Mouse (Mus musculus): Measurements from ENCODE around the gene Slc22a18. TPM values are rescaled to one million over a fixed set of nuclear protein-coding genes. Genes with fewer than 3 reads are reported as not detected.
A peak's percentile ranks its signal among the peaks of the same experiment; 100 is the strongest.
"Not testable (repeated sequence)": the region's sequence is repeated elsewhere in the genome, so short reads cannot be mapped to it uniquely, and the experiment has no call there.

The Slc22a18 gene
- polyA plus RNA-seq, 1 experiment, result 0.12 TPM

DNA sequence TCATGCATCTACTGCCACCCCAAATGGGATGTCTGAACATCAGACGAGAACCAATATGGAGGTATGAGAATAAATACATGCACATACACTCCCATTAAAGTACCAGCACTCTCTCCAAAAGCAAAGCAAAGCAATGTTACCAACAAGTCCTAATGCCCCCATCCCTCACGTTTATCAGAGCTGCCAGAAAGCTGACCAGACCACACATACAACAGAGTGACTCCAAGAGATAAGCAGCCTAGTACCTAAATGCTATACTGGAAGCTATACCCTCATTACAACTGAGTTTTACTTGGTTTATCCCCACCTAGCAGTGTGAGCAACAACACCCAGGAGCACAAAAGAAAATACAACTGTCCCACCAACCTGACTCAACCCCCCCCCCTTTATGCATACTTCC, 59.7 kb downstream of the Slc22a18 start:
- peaks cover 53% of the 10 kb centered on the region for H3K36me3 ChIP-seq (ENCODE audit: control insufficient read depth, insufficient read depth)
- no peaks in the 10 kb centered on the region for H3K27me3 ChIP-seq (ENCODE audit: control insufficient read depth, insufficient read depth, insufficient read length)
- H3ac ChIP-seq (ENCODE audit: control insufficient read depth, insufficient read length), result no peak overlapping the region
- H3K4me2 ChIP-seq (ENCODE audit: low read depth), result no peak overlapping the region
- no peak for TF ChIP-seq MAX (IDR thresholded peaks at IDR 0.05; ENCODE audit: low read depth)
- TF ChIP-seq MYOD1 (IDR thresholded peaks at IDR 0.05; ENCODE audit: control insufficient read depth in 1 of 3, insufficient read length in 2 of 3, low read depth in 2 of 3), result no peak
- peaks cover 13% of the 10 kb centered on the region for H3K79me2 ChIP-seq (ENCODE audit: control insufficient read depth, insufficient read depth)
- no peak overlapping the region for H3K4me3 ChIP-seq

DNA sequence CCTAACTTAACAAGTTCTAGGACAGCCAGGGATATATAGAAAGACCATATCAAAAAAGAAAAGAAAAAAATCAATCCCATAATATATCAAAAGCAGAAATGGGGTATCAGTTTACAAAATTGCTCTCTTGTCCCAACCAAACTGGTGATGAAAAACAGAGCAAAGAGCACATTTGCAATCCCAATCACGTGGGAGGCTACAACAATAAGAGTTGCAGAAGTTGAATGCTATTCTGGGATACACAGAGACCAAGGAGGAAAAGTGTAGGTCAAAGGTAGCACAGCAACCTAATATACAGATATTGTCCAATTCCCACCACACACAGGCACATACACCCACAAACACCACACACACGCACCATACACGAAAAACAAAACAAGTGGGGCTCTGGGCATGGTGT, 62.7 kb downstream of the Slc22a18 start:
- no peak for TF ChIP-seq REST (IDR thresholded peaks at IDR 0.05; ENCODE audit: insufficient read depth, insufficient read length)
- Histone ChIP-seq H3K27me3 (ENCODE audit: control insufficient read depth, insufficient read depth, insufficient read length) (no peaks in the 10 kb centered on the region), H3K79me2 (ENCODE audit: control insufficient read depth, insufficient read depth) (peaks cover 32% of the 10 kb centered on the region), H3K36me3 (ENCODE audit: control insufficient read depth, insufficient read depth) (peaks cover 44% of the 10 kb centered on the region), H3K4me3 (no peak overlapping the region), H3ac (ENCODE audit: control insufficient read depth, insufficient read length) (no peak overlapping the region), H3K4me2 (ENCODE audit: low read depth) (no peak overlapping the region)

DNA sequence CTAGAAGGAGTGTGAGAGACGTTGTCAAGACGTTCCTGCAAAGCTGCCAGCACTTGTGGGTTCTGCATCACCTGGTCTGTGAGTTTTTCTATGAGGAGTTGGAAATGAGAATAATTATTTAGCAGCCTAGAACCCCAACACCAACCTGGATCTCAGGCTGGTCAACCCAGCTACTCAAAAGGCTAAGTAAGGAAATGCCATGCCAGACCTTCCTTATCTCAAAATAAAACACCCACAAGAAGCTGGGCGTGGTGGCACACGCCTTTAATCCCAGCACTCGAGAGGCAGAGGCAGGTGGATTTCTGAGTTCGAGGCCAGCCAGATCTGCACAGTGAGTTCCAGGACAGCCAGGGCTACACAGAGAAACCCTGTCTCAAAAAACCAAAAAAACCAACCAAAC, 64.7 kb downstream of the Slc22a18 start:
- H3ac ChIP-seq (ENCODE audit: control insufficient read depth, insufficient read length); H3K4me3 ChIP-seq; H3K27me3 ChIP-seq (ENCODE audit: control insufficient read depth, insufficient read depth, insufficient read length); H3K4me2 ChIP-seq (ENCODE audit: low read depth): not testable (repeated sequence)
- peaks cover 52% of the 10 kb centered on the region for H3K79me2 ChIP-seq (ENCODE audit: control insufficient read depth, insufficient read depth)
- peaks cover 43% of the 10 kb centered on the region for H3K36me3 ChIP-seq (ENCODE audit: control insufficient read depth, insufficient read depth)

DNA sequence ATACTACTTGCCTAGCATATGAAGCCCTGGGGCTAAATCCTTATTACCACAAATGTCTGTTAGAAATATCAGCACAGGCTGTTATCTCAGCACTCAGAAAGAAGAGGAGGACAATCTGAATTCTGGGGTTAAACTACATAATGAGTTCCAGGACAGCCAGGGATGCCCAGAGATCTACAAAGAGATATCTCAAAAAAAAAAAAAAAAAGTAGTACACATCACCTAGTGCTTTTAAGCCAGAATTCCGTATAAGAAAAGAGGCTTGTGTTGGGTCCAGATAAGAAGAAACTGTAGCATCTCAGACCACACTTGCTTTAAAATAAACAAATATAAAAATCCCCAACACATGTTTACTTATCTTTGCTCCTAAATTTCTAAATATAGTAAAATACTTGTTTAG, 65.1 kb downstream of the Slc22a18 start:
- H3K79me2 ChIP-seq (ENCODE audit: control insufficient read depth, insufficient read depth), result peaks cover 56% of the 10 kb centered on the region
- TF ChIP-seq USF1 (IDR thresholded peaks at IDR 0.05; ENCODE audit: low read depth), result no peak
- no peak for TF ChIP-seq POLR2A (IDR thresholded peaks at IDR 0.05; ENCODE audit: insufficient read length, low read depth)
- no peak for TF ChIP-seq MAX (IDR thresholded peaks at IDR 0.05; ENCODE audit: low read depth)
- TF ChIP-seq POLR2AphosphoS2 (IDR thresholded peaks at IDR 0.05; ENCODE audit: insufficient read length, low read depth), result no peak
- no peak for TF ChIP-seq SRF (IDR thresholded peaks at IDR 0.05; ENCODE audit: control insufficient read depth, insufficient read length, low read depth)
- no peak for TF ChIP-seq MYOD1 (IDR thresholded peaks at IDR 0.05; ENCODE audit: control insufficient read depth in 1 of 3, insufficient read length in 2 of 3, low read depth in 2 of 3)
- no peak for TF ChIP-seq MYOG (IDR thresholded peaks at IDR 0.05; ENCODE audit: control insufficient read depth in 1 of 3, insufficient read depth in 1 of 3, insufficient read length in 2 of 3, low read depth in 2 of 3)
- TF ChIP-seq E2F4 (IDR thresholded peaks at IDR 0.05; ENCODE audit: insufficient read depth), result no peak
- H3K27me3 ChIP-seq (ENCODE audit: control insufficient read depth, insufficient read depth, insufficient read length), result no peaks in the 10 kb centered on the region
- H3K4me3 ChIP-seq, result no peak overlapping the region
- peaks cover 38% of the 10 kb centered on the region for H3K36me3 ChIP-seq (ENCODE audit: control insufficient read depth, insufficient read depth)
- H3K4me2 ChIP-seq (ENCODE audit: low read depth), result no peak overlapping the region
- H3ac ChIP-seq (ENCODE audit: control insufficient read depth, insufficient read length), result no peak overlapping the region

DNA sequence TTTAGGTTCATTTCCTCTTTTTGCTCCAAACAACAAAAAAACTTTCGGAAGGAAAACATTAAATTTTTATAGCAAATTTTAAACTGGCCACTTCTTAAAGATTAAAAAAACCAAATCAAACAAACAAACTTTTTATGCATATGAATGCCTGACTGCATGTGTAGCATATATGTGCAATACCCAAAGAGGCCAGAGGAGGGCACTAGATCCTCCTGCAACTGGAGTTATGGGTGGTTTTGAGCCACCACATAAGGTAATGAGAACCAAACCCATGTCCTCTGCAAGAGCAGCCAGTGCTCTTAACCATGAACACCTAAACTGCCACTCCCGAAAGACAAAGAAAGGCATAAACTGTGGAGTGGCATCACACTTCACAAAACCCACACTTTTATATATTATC, 70.8 kb downstream of the Slc22a18 start:
- Histone ChIP-seq H3K4me3 (no peak overlapping the region), H3ac (ENCODE audit: control insufficient read depth, insufficient read length) (no peak overlapping the region), H3K36me3 (ENCODE audit: control insufficient read depth, insufficient read depth) (peaks cover 4% of the 10 kb centered on the region), H3K79me2 (ENCODE audit: control insufficient read depth, insufficient read depth) (peaks cover 92% of the 10 kb centered on the region), H3K27me3 (ENCODE audit: control insufficient read depth, insufficient read depth, insufficient read length) (no peaks in the 10 kb centered on the region), H3K4me2 (ENCODE audit: low read depth) (no peak overlapping the region)
- TF ChIP-seq TCF12 (IDR thresholded peaks at IDR 0.05; ENCODE audit: insufficient read depth, poor library complexity, severe bottlenecking), result no peak
- no peak for TF ChIP-seq USF1 (IDR thresholded peaks at IDR 0.05; ENCODE audit: low read depth)
- TF ChIP-seq POLR2A (IDR thresholded peaks at IDR 0.05; ENCODE audit: insufficient read length, low read depth), result no peak
- TF ChIP-seq MYOD1 (IDR thresholded peaks at IDR 0.05; ENCODE audit: control insufficient read depth in 1 of 3, insufficient read length in 2 of 3, low read depth in 2 of 3), result no peak
- TF ChIP-seq SRF (IDR thresholded peaks at IDR 0.05; ENCODE audit: control insufficient read depth, insufficient read length, low read depth), result no peak
- no peak for TF ChIP-seq MAX (IDR thresholded peaks at IDR 0.05; ENCODE audit: low read depth)
- TF ChIP-seq REST (IDR thresholded peaks at IDR 0.05; ENCODE audit: insufficient read depth, insufficient read length), result no peak
- no peak for TF ChIP-seq MYOG (IDR thresholded peaks at IDR 0.05; ENCODE audit: control insufficient read depth in 1 of 3, insufficient read depth in 1 of 3, insufficient read length in 2 of 3, low read depth in 2 of 3)
- no peak for TF ChIP-seq TCF3 (IDR thresholded peaks at IDR 0.05; ENCODE audit: insufficient read length, low read depth)
- TF ChIP-seq E2F4 (IDR thresholded peaks at IDR 0.05; ENCODE audit: insufficient read depth), result no peak
- TF ChIP-seq CEBPB (IDR thresholded peaks at IDR 0.05; ENCODE audit: insufficient read depth, poor library complexity, severe bottlenecking), result no peak
- no peak for TF ChIP-seq POLR2AphosphoS2 (IDR thresholded peaks at IDR 0.05; ENCODE audit: insufficient read length, low read depth)

DNA sequence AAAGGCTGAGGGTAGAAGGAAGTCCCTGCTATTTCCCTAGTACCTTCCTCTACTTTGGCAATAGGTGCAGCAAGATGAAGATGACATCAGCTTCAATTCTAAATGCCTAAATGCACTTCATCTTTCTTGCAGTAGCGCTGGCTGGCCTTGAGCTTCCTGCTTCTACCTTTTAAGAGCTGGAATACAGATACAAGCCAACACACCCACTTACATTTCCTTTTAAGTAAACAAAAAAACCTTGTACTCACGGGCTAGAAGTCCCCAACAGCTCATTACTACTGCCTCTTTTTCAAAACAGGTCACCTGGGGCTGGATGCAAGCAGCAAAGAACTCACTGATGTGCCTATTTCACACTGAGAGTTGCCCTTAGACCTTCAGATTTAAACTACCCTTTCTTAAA, 73.0 kb downstream of the Slc22a18 start:
- Histone ChIP-seq H3ac (ENCODE audit: control insufficient read depth, insufficient read length) (no peak overlapping the region), H3K79me2 (ENCODE audit: control insufficient read depth, insufficient read depth) (peaks cover 70% of the 10 kb centered on the region), H3K27me3 (ENCODE audit: control insufficient read depth, insufficient read depth, insufficient read length) (no peaks in the 10 kb centered on the region), H3K4me3 (no peak overlapping the region), H3K36me3 (ENCODE audit: control insufficient read depth, insufficient read depth) (no peaks in the 10 kb centered on the region), H3K4me2 (ENCODE audit: low read depth) (peak overlapping the region; percentile 12)
- TF ChIP-seq MYOG (IDR thresholded peaks at IDR 0.05; ENCODE audit: control insufficient read depth in 1 of 3, insufficient read depth in 1 of 3, insufficient read length in 2 of 3, low read depth in 2 of 3), result no peak
- TF ChIP-seq MAX (IDR thresholded peaks at IDR 0.05; ENCODE audit: low read depth), result no peak
- TF ChIP-seq POLR2AphosphoS2 (IDR thresholded peaks at IDR 0.05; ENCODE audit: insufficient read length, low read depth), result no peak
- TF ChIP-seq TCF12 (IDR thresholded peaks at IDR 0.05; ENCODE audit: insufficient read depth, poor library complexity, severe bottlenecking), result no peak
- no peak for TF ChIP-seq E2F4 (IDR thresholded peaks at IDR 0.05; ENCODE audit: insufficient read depth)
- no peak for TF ChIP-seq POLR2A (IDR thresholded peaks at IDR 0.05; ENCODE audit: insufficient read length, low read depth)
- no peak for TF ChIP-seq MYOD1 (IDR thresholded peaks at IDR 0.05; ENCODE audit: control insufficient read depth in 1 of 3, insufficient read length in 2 of 3, low read depth in 2 of 3)
- TF ChIP-seq SRF (IDR thresholded peaks at IDR 0.05; ENCODE audit: control insufficient read depth, insufficient read length, low read depth), result no peak
- TF ChIP-seq USF1 (IDR thresholded peaks at IDR 0.05; ENCODE audit: low read depth), result no peak
- TF ChIP-seq TCF3 (IDR thresholded peaks at IDR 0.05; ENCODE audit: insufficient read length, low read depth), result no peak
- TF ChIP-seq CEBPB (IDR thresholded peaks at IDR 0.05; ENCODE audit: insufficient read depth, poor library complexity, severe bottlenecking), result no peak
- TF ChIP-seq REST (IDR thresholded peaks at IDR 0.05; ENCODE audit: insufficient read depth, insufficient read length), result no peak

All from myocyte (in vitro differentiated cells).